Mouse (Mus musculus) erythroblast, embryonic 14.5 days (primary cell): ENCODE data around the gene Olfr1489. TPM values are rescaled to one million over a fixed set of nuclear protein-coding genes. Genes with fewer than 3 reads are reported as not detected.
"Not testable (repeated sequence)": the region's sequence is repeated elsewhere in the genome, so short reads cannot be mapped to it uniquely, and the experiment has no call there.

Source experiments
- H3K27me3 ChIP-seq: 2 replicates; pipeline ENCODE4 v1.6.1; 2012; ENCODE audit warnings: inconsistent platforms; ENCODE audit not compliant: control insufficient read depth
- H3K36me3 ChIP-seq: 2 replicates; pipeline ENCODE4 v1.6.1; 2012; ENCODE audit warnings: mild to moderate bottlenecking, inconsistent platforms; ENCODE audit not compliant: control insufficient read depth
- H3K4me1 ChIP-seq: 2 replicates; pipeline ENCODE4 v1.6.1; 2012; ENCODE audit warnings: inconsistent platforms; ENCODE audit not compliant: control insufficient read depth
- H3K4me3 ChIP-seq: replicated peaks from 2 replicates; pipeline ENCODE3; 2012; ENCODE audit warnings: moderate library complexity, mild to moderate bottlenecking, inconsistent platforms
- H3K9me3 ChIP-seq: 2 replicates; pipeline ENCODE4 v1.6.1; 2012; ENCODE audit warnings: low read length, inconsistent platforms, mixed read lengths; ENCODE audit not compliant: control insufficient read depth
- GATA1 ChIP-seq: IDR thresholded peaks from 2 replicates; pipeline ENCODE4 v1.6.1; 2012; ENCODE audit warnings: low read length, inconsistent platforms, mixed read lengths
- TAL1 ChIP-seq: IDR thresholded peaks from 3 replicates; pipeline ENCODE4 v1.6.1; 2012; ENCODE audit warnings: low read length, inconsistent platforms, mixed read lengths
- polyA plus RNA-seq: library from polyadenylated mRNA; stranded (reverse); fragments of >175 nt; gene quantifications from 2 replicates; pipeline ENCODE4 v1.2.3, GENCODE M21; 2012

Olfr1489 gene
- not detected in 2 replicates for polyA plus RNA-seq

DNA sequence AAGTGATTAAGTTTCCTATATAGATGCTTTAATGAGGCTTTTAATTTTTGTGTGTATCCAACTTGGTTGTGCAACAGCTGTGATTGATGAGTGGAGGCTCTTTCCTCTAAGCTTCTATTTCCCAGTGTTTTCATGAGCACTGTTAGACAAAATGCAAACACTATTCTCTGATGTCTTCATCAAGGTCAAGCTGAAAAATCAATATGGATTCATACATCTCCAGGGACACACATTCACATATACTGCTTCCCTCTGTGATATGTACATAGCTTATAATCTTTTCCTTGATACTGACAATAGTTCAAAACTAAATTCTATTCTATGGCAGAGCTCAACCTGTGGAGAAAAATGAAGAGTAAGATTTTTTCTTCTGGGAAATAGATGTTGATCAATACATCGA, at the start of gene Olfr1489:
Gene Olfr1489, plus strand, starts transcription at position 301 of the 400 bp plus-strand sequence.
- Histone ChIP-seq H3K27me3 (no peaks in the 10 kb centered on the region), H3K9me3 (no peaks in the 10 kb centered on the region), H3K4me3 (no peak within 1 kb of the TSS), H3K4me1 (no peaks in the 10 kb centered on the region), H3K36me3 (no peaks in the 10 kb centered on the region)
- TF ChIP-seq TAL1: no peak
- no peak for TF ChIP-seq GATA1

DNA sequence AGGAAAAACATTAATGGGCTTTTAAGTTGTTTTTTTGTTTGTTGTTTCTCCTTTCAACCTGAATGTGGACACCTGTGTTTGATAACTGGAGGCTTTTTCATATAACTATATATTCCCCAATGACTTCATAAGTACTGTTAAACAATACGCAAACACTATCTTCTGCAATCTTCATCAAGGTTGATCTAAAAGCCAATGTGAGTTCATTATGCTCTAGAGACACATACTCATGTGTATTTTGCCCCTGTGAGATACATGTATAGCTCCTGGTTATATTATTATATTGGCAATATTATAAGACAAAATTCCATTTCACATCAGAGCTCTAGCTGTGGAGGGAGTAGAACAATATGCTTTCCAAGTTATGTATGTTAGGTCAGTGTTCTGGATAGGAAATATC, 48.2 kb upstream of the Olfr1489 start, which contains the start of gene Olfr1484:
Gene Olfr1484, plus strand, starts transcription at position 301 of the 400 bp plus-strand sequence.
- H3K4me1 ChIP-seq: no peaks in the 10 kb centered on the region
- H3K27me3 ChIP-seq: no peaks in the 10 kb centered on the region
- no peaks in the 10 kb centered on the region for H3K36me3 ChIP-seq
- H3K4me3 ChIP-seq: no peak within 1 kb of the TSS
- no peaks in the 10 kb centered on the region for H3K9me3 ChIP-seq
- no peak for TF ChIP-seq GATA1

DNA sequence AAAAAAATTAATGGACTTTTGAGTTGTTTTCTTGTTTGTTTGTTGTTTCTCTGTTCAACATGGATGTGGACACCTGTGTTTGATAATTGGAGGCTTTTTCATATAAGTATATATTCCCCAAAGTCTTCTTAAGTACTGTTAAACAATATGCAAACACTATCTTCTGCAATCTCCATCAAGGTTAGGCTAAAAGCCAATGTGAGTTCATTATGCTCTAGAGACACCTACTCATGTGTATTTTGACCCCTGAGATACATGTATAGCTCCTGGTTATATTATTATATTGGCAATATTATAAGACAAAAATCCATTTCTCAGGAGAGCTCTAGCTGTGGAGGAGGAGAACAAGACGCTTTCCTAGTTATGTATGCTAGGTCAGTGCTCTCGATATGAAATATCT, 14.3 kb upstream of the Olfr1489 start, which contains the start of gene Olfr1487:
Gene Olfr1487, plus strand, starts transcription at position 301 of the 400 bp plus-strand sequence.
- H3K4me1 ChIP-seq, H3K4me3 ChIP-seq, H3K36me3 ChIP-seq, H3K9me3 ChIP-seq, H3K27me3 ChIP-seq: not testable (repeated sequence)

DNA sequence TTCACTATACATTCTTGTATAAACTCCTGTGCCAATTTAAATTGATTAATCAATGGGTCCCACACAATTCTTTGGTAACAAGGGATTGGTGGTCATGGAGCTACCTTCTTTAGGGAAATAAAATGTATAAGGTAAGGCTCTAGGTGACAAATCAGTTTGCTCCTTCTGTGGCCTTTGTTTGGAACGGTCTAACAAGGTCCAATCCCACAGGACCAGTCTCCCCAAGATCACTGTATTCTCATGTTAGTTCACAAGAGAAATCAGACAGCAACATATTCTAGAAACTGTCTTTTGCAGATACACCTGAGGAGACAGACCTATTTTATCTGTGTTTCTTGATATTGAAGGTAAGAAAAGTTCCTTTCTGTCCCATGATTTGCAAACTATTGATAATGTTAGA, 19.4 kb downstream of the Olfr1489 start, which contains the start of gene Olfr1490:
Gene Olfr1490, plus strand, starts transcription at position 301 of the 400 bp plus-strand sequence.
- Histone ChIP-seq H3K4me3 (no peak within 1 kb of the TSS), H3K36me3 (no peaks in the 10 kb centered on the region), H3K9me3 (peaks cover 5% of the 10 kb centered on the region), H3K27me3 (no peaks in the 10 kb centered on the region), H3K4me1 (no peaks in the 10 kb centered on the region)
- no peak for TF ChIP-seq GATA1
- no peak for TF ChIP-seq TAL1

Other genes starting within 250 kb of the Olfr1489 start
- gene Olfr1469, start 223.8 kb upstream of the Olfr1489 start, polyA plus RNA-seq: not detected in 2 replicates
- gene Olfr1471, start 188.2 kb upstream of the Olfr1489 start, polyA plus RNA-seq: not detected in 2 replicates
- gene Olfr1472, start 175.5 kb upstream of the Olfr1489 start, polyA plus RNA-seq: not detected in 2 replicates
- gene Olfr1474, start 162.1 kb upstream of the Olfr1489 start, polyA plus RNA-seq: not detected in 2 replicates
- gene Olfr1475, start 151.4 kb upstream of the Olfr1489 start, polyA plus RNA-seq: not detected in 2 replicates
- 0.01 TPM in 1 of 2 replicates, not detected in the other for gene Olfr1477, start 131.1 kb upstream of the Olfr1489 start, polyA plus RNA-seq
- gene Olfr1480, start 103.7 kb upstream of the Olfr1489 start, polyA plus RNA-seq: not detected in 2 replicates
- 0.01 TPM in 1 of 2 replicates, not detected in the other for gene Olfr1484, start 48.1 kb upstream of the Olfr1489 start, polyA plus RNA-seq
- gene Olfr1487, start 14.2 kb upstream of the Olfr1489 start, polyA plus RNA-seq: not detected in 2 replicates
- not detected in 2 replicates for gene Olfr1490, start 19.5 kb downstream of the Olfr1489 start, polyA plus RNA-seq
- gene Olfr1491, start 65.6 kb downstream of the Olfr1489 start, polyA plus RNA-seq: not detected in 2 replicates
- not detected in 2 replicates for gene Olfr1493-ps1, start 91.7 kb downstream of the Olfr1489 start, polyA plus RNA-seq
- gene Olfr1494, start 108.1 kb downstream of the Olfr1489 start, polyA plus RNA-seq: not detected in 2 replicates
- not detected in 2 replicates for gene Olfr1495, start 133.0 kb downstream of the Olfr1489 start, polyA plus RNA-seq
- not detected in 2 replicates for gene Olfr1496, start 146.3 kb downstream of the Olfr1489 start, polyA plus RNA-seq
- not detected in 2 replicates for gene Olfr1497, start 166.6 kb downstream of the Olfr1489 start, polyA plus RNA-seq
- not detected in 2 replicates for gene Olfr1499, start 187.8 kb downstream of the Olfr1489 start, polyA plus RNA-seq
- gene Olfr1500, start 198.9 kb downstream of the Olfr1489 start, polyA plus RNA-seq: not detected in 2 replicates
- gene Olfr1501, start 219.1 kb downstream of the Olfr1489 start, polyA plus RNA-seq: not detected in 2 replicates
- gene Olfr1502, start 230.2 kb downstream of the Olfr1489 start, polyA plus RNA-seq: not detected in 2 replicates